Mouse (Mus musculus) erythroblast, embryonic 14.5 days (primary cell): Measurements from ENCODE around the gene Gadl1.

Experiments used
- GATA1 ChIP-seq: IDR thresholded peaks from 2 replicates; pipeline ENCODE4 v1.6.1; 2012; ENCODE audit warnings: low read length, inconsistent platforms, mixed read lengths
- TAL1 ChIP-seq: IDR thresholded peaks from 3 replicates; pipeline ENCODE4 v1.6.1; 2012; ENCODE audit warnings: low read length, inconsistent platforms, mixed read lengths

DNA sequence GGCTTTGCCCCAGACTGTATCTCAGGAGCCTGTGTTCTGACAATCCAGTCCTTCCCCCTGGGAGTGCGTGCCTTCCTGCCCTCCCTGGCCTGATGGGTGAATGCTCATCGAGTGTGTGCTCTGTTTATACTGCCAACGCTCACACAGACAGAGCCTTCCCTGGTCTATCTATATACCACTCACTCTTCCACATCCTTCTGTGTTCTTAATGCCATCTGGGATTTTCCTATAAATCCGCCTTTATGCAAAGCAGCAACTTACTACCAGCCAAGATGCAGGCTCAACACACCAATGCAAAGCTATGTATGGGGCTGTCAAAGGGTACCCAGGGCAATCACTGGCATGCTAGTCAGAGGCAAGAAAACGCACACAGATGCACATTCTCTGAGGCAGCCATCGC is 176.7 kb downstream of the Gadl1 start:
- TF ChIP-seq TAL1 = no peak
- no peak for TF ChIP-seq GATA1
